Mouse (Mus musculus): ENCODE results near the gene Rorb. TPM values are rescaled to one million over a fixed set of nuclear protein-coding genes. Genes with fewer than 3 reads are reported as not detected.
A peak's percentile ranks its signal among the peaks of the same experiment; 100 is the strongest.

Rorb gene
- polyA plus RNA-seq, 1 experiment from 2014 or later, result 17.1 TPM

GRCm38 (mm10) chr19:18905511-18905910, 205.5 kb downstream of the Rorb start:
- Histone ChIP-seq H3K9me3 (no peaks in the 10 kb centered on the region), H3K4me3 (no peak overlapping the region), H3K9ac (no peak overlapping the region), H3K4me2 (no peak overlapping the region), H3K36me3 (replicated peaks) (no peaks in the 10 kb centered on the region), H3K4me1 (no peaks in the 10 kb centered on the region), H3K27ac (no peak overlapping the region), H3K27me3 (replicated peaks) (no peaks in the 10 kb centered on the region)
- 77% methylated on average over 3 of the region's 3 CpGs for WGBS
- no peak for ATAC-seq (replicated peaks)

- H3K4me2 ChIP-seq, result no peak overlapping the region
- 0 out of 2 replicates have a peak, but pooled peaks cover 3% of the 10 kb centered on the region for H3K4me1 ChIP-seq
- no peak overlapping the region for H3K9ac ChIP-seq
- no peak overlapping the region for H3K27ac ChIP-seq
- H3K27me3 ChIP-seq (replicated peaks), result no peaks in the 10 kb centered on the region
- no peaks in the 10 kb centered on the region for H3K9me3 ChIP-seq
- H3K4me3 ChIP-seq, result no peak overlapping the region
- no peak for ATAC-seq (replicated peaks)
- 57% methylated on average over 6 of the region's 6 CpGs for WGBS
- no peaks in the 10 kb centered on the region for H3K36me3 ChIP-seq (replicated peaks)
Observed at GRCm38 (mm10) chr19:18902694-18903067, 208.3 kb downstream of the Rorb start.

DNA sequence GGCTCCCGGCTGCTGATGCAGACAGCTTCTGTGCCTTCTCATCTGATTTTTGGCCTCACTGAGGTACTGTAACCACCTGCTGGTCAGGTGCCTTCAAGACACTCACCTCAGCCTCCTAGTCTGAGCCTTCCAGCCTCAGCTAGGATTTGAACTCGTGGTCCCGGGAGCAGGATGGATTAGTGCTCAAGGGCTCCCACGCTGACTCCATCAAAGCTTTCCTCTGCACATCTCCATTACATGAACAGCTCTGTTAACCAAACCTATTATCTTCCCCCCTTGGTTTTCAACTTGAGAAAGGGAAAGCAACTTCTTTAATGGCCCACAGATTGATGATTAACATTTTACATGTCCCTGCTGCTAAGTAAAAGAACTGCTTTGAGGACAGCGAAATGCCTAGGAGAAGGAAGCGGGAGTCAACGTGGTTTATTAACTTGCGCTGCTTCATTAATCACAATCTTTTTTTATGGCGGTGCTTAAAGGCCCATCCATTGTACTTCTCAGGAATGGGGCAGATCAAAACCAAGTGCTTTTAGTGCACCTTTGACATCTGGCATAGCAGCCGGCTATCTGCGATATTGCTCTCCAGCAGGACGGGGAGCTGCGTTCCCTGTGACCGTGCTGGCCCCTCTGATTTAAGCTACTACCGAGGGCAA, 208.8 kb downstream of the Rorb start:
- no peaks in the 10 kb centered on the region for H3K36me3 ChIP-seq (replicated peaks)
- H3K27me3 ChIP-seq (replicated peaks), result no peaks in the 10 kb centered on the region
- WGBS, result 62% methylated on average over 15 of the region's 15 CpGs
- no peak overlapping the region for H3K4me2 ChIP-seq
- no peak for ATAC-seq (replicated peaks)
- H3K9me3 ChIP-seq, result no peaks in the 10 kb centered on the region
- H3K27ac ChIP-seq, result no peak overlapping the region
- no peak overlapping the region for H3K9ac ChIP-seq
- 0 out of 2 replicates have a peak, but pooled peaks cover 3% of the 10 kb centered on the region for H3K4me1 ChIP-seq
- H3K4me3 ChIP-seq, result no peak overlapping the region

GRCm38 (mm10) chr19:18898238-18898637, 212.8 kb downstream of the Rorb start:
- H3K4me1 ChIP-seq, result 0 out of 2 replicates have a peak, but pooled peaks cover 3% of the 10 kb centered on the region
- no peaks in the 10 kb centered on the region for H3K36me3 ChIP-seq (replicated peaks)
- no peak overlapping the region for H3K27ac ChIP-seq
- no peak overlapping the region for H3K4me2 ChIP-seq
- H3K9ac ChIP-seq, result no peak overlapping the region
- H3K9me3 ChIP-seq, result no peaks in the 10 kb centered on the region
- ATAC-seq (replicated peaks), result no peak
- no peaks in the 10 kb centered on the region for H3K27me3 ChIP-seq (replicated peaks)
- H3K4me3 ChIP-seq, result no peak overlapping the region

GRCm38 (mm10) chr19:18890216-18890615, 220.8 kb downstream of the Rorb start:
- Histone ChIP-seq H3K9ac (no peak overlapping the region), H3K36me3 (replicated peaks) (no peaks in the 10 kb centered on the region), H3K27ac (peak overlapping the region; percentile 62; the same call in 1 of the 2 replicates), H3K4me1 (peaks cover 20% of the 10 kb centered on the region), H3K4me3 (no peak overlapping the region), H3K4me2 (no peak overlapping the region), H3K27me3 (replicated peaks) (no peaks in the 10 kb centered on the region), H3K9me3 (no peaks in the 10 kb centered on the region)
- no peak for ATAC-seq (replicated peaks)
- WGBS, result 66% methylated on average over 4 of the region's 4 CpGs

DNA sequence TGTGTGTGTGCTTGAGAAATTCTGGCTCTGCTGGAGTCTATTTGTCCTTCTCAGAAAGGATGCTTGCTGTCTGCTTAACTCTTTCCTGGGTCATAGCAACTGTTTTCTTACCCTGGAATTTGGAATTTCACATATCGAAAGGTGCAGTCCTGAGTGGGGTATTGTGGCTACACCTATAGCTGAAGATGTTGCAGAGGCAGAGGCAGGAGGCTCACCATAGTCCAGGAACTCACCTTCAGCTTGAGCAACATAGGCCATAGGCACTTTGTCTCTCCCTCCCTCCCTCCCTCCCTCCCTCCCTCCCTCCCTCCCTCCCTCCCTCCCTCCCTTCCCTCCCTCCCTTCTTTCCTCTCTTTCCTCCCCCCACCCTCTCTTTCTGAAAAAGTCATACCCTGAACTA, 221.4 kb downstream of the Rorb start:
- H3K9me3 ChIP-seq, result no peaks in the 10 kb centered on the region
- H3K27me3 ChIP-seq (replicated peaks), result no peaks in the 10 kb centered on the region
- H3K4me1 ChIP-seq, result peaks cover 20% of the 10 kb centered on the region
- peak; percentile 65 for ATAC-seq (replicated peaks)
- WGBS, result 43% methylated on average over 1 of the region's 1 CpGs
- H3K36me3 ChIP-seq (replicated peaks), result no peaks in the 10 kb centered on the region
- peak overlapping the region; percentile 34 for H3K4me3 ChIP-seq
- no peak overlapping the region; the same call in 1 of the 2 replicates for H3K9ac ChIP-seq
- H3K4me2 ChIP-seq, result peak overlapping the region; percentile 45
- peak overlapping the region; percentile 72 for H3K27ac ChIP-seq

- H3K4me2 ChIP-seq, result peak overlapping the region; percentile 45
- H3K4me3 ChIP-seq, result peak overlapping the region; percentile 34
- peaks cover 20% of the 10 kb centered on the region for H3K4me1 ChIP-seq
- no peaks in the 10 kb centered on the region for H3K9me3 ChIP-seq
- peak; percentile 89 for ATAC-seq (replicated peaks)
- peak overlapping the region; percentile 21; the same call in 1 of the 2 replicates for H3K9ac ChIP-seq
- H3K27me3 ChIP-seq (replicated peaks), result no peaks in the 10 kb centered on the region
- under 1% methylated on average over 11 of the region's 11 CpGs for WGBS
- H3K27ac ChIP-seq, result peak overlapping the region; percentile 72
- no peaks in the 10 kb centered on the region for H3K36me3 ChIP-seq (replicated peaks)
Observed at GRCm38 (mm10) chr19:18889117-18889627, 221.8 kb downstream of the Rorb start.

GRCm38 (mm10) chr19:18888491-18889116, 222.4 kb downstream of the Rorb start:
- H3K9ac ChIP-seq, result peak overlapping the region; percentile 21; the same call in 1 of the 2 replicates
- 3% methylated on average over 13 of the region's 13 CpGs for WGBS

DNA sequence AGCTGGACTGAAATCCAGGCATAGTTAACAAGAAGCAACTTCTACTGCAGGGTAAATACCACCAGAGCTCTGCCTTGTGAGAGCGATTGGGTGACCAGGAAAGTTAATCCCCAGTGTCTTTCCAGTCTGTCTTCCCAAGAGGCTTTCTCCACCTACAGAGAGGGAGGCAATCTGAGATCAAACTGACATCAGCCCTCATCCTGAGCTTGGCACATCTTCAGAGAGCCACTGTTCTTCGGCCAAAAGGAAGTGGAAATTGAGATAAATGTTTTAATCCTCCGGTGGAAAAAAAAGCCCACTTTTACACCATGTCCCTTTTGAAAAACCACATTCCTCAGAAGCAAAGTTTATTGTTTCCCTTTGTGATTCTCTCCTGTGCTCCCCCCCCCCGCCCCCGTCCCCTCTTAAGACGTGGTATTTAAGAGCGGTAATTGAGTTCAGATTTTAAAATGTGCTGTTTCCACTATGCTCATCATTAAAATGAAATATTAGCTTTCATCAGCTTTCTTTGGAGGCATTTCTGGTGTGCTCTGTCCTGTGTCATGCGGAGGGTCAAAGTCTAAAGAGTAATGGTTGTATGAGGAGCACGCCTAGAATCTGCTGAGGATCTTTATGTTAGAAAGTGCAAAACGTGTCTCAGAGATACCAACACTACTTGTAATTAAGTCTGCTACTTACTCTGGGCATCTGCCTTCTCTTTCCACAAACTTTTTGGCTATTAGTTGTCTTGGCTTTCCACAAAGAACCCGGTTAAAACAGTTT, 223.2 kb downstream of the Rorb start:
- H3K4me2 ChIP-seq, result peak overlapping the region; percentile 45; the same call in 1 of the 2 replicates
- WGBS, result 21% methylated on average over 11 of the region's 11 CpGs
- H3K4me1 ChIP-seq, result peaks cover 20% of the 10 kb centered on the region
- H3K36me3 ChIP-seq (replicated peaks), result no peaks in the 10 kb centered on the region
- peak overlapping the region; percentile 72 for H3K27ac ChIP-seq
- H3K9me3 ChIP-seq, result no peaks in the 10 kb centered on the region
- ATAC-seq (replicated peaks), result no peak
- no peak overlapping the region for H3K9ac ChIP-seq
- H3K4me3 ChIP-seq, result no peak overlapping the region
- H3K27me3 ChIP-seq (replicated peaks), result no peaks in the 10 kb centered on the region

More at GRCm38 (mm10) chr19:18888491-18889116, 222.4 kb downstream of the Rorb start:
- ATAC-seq (replicated peaks), result peak; percentile 78
- Histone ChIP-seq H3K4me3 (peak overlapping the region; percentile 34), H3K4me1 (peaks cover 20% of the 10 kb centered on the region), H3K27ac (peak overlapping the region; percentile 72), H3K4me2 (peak overlapping the region; percentile 45), H3K36me3 (replicated peaks) (no peaks in the 10 kb centered on the region), H3K9me3 (no peaks in the 10 kb centered on the region), H3K27me3 (replicated peaks) (no peaks in the 10 kb centered on the region)

GRCm38 (mm10) chr19:18881162-18881561, 229.8 kb downstream of the Rorb start:
- no peak for ATAC-seq (replicated peaks)
- H3K36me3 ChIP-seq (replicated peaks), result no peaks in the 10 kb centered on the region
- H3K4me3 ChIP-seq, result no peak overlapping the region
- no peak overlapping the region for H3K27ac ChIP-seq
- no peak overlapping the region for H3K4me2 ChIP-seq
- no peak overlapping the region for H3K9ac ChIP-seq
- no peaks in the 10 kb centered on the region for H3K9me3 ChIP-seq
- 33% methylated on average over 5 of the region's 5 CpGs for WGBS
- H3K4me1 ChIP-seq, result no peaks in the 10 kb centered on the region
- no peaks in the 10 kb centered on the region for H3K27me3 ChIP-seq (replicated peaks)

Data from midbrain, embryonic 15.5 days (tissue).